Mouse (Mus musculus) intestine, embryonic 15.5 days (tissue): Measurements from ENCODE around the gene Vamp9. TPM values are rescaled to one million over a fixed set of nuclear protein-coding genes. Genes with fewer than 3 reads are reported as not detected.
A peak's percentile ranks its signal among the peaks of the same experiment; 100 is the strongest.

Experiments
- ATAC-seq: fragments of 200-750 bp; cut with Nextera tagmentation; 2 replicates; pipeline ENCODE4 v1.8.0; 2017; ENCODE audit warnings: moderate TSS enrichment, moderate library complexity
- H3K27ac ChIP-seq: fragments of 300-500 bp; sonication (generic); 2 replicates; pipeline ENCODE4 v1.5.1; 2015; ENCODE audit warnings: mild to moderate bottlenecking, inconsistent platforms
- H3K27me3 ChIP-seq: fragments of 300-500 bp; sonication (generic); replicated peaks from 2 replicates; pipeline ENCODE4 v1.6.1; 2015; ENCODE audit warnings: inconsistent platforms
- H3K36me3 ChIP-seq: fragments of 300-500 bp; sonication (generic); 2 replicates; pipeline ENCODE4 v1.6.1; 2015; ENCODE audit warnings: inconsistent platforms
- H3K4me1 ChIP-seq: fragments of 300-500 bp; sonication (generic); replicated peaks from 2 replicates; pipeline ENCODE4 v1.6.1; 2015; ENCODE audit warnings: inconsistent platforms
- H3K4me2 ChIP-seq: fragments of 300-500 bp; sonication (generic); replicated peaks from 2 replicates; pipeline ENCODE4 v1.6.1; 2015; ENCODE audit warnings: mild to moderate bottlenecking, inconsistent platforms
- H3K4me3 ChIP-seq: fragments of 300-500 bp; sonication (generic); replicated peaks from 2 replicates; pipeline ENCODE4 v1.5.1; 2015; ENCODE audit warnings: inconsistent platforms
- H3K9ac ChIP-seq: fragments of 300-500 bp; sonication (generic); 2 replicates; pipeline ENCODE4 v1.6.1; 2015; ENCODE audit warnings: inconsistent platforms
- H3K9me3 ChIP-seq: fragments of 300-500 bp; sonication (generic); 2 replicates; pipeline ENCODE4 v1.6.1; 2016; ENCODE audit warnings: inconsistent platforms
- WGBS: fragments of 180-500 bp; shearing (Covaris S2); methylation state at CpG from one replicate; pipeline ENCODE4 v1.1.7; 2015; 5-methylcytosine and 5-hydroxymethylcytosine counted together
- polyA plus RNA-seq: library from polyadenylated mRNA; unstranded; fragments of >200 nt; fragmentation: Nextera tagmentation; extraction: Ambion mirVana; gene quantifications from 2 replicates; pipeline ENCODE4 v1.2.1, GENCODE M21; 2015

Vamp9 gene
- polyA plus RNA-seq, 1 experiment from 2014 or later = 0.24 TPM

- no peaks in the 10 kb centered on the region for H3K4me1 ChIP-seq
- H3K27ac ChIP-seq = no peak overlapping the region
- no peaks in the 10 kb centered on the region for H3K27me3 ChIP-seq
- H3K36me3 ChIP-seq = no peaks in the 10 kb centered on the region
- no peak for ATAC-seq
- WGBS = 88% methylated on average over 3 of the region's 3 CpGs
- H3K4me3 ChIP-seq = no peak overlapping the region
- H3K9ac ChIP-seq = no peak overlapping the region
- no peaks in the 10 kb centered on the region for H3K9me3 ChIP-seq
- no peak overlapping the region for H3K4me2 ChIP-seq
These were observed 88.6 kb downstream of the Vamp9 start for GRCm38 (mm10) chr5:99994680-99995079.

DNA sequence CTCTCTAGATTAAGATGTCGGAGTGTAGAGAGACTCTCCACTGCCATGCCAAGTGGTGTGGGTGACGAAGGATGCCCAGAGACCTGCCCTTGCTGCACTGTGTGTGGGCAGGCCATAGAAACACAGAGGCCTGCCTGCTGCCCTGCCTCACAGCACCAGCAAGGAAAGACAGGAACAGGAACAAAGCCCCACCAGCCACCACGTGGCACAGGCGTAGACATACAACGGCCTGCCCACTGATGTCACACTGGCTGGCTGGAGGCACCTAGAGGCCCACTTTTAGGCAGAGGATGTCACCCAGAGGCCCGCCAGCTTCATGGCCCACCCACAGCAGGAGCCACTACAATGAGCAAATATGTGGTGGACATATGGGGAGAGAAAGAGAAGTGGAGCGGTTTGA is 94.0 kb downstream of the Vamp9 start:
- Histone ChIP-seq H3K9me3 (no peaks in the 10 kb centered on the region), H3K4me2 (no peak overlapping the region), H3K4me1 (peaks cover 3% of the 10 kb centered on the region), H3K4me3 (no peak overlapping the region), H3K9ac (no peak overlapping the region), H3K27me3 (no peaks in the 10 kb centered on the region), H3K27ac (no peak overlapping the region), H3K36me3 (no peaks in the 10 kb centered on the region)
- ATAC-seq = no peak
- WGBS = 74% methylated on average over 7 of the region's 7 CpGs

GRCm38 (mm10) chr5:100000500-100000899 is 94.4 kb downstream of the Vamp9 start:
- Histone ChIP-seq H3K27ac (no peak overlapping the region), H3K27me3 (no peaks in the 10 kb centered on the region), H3K4me3 (no peak overlapping the region), H3K9me3 (no peaks in the 10 kb centered on the region), H3K4me2 (no peak overlapping the region), H3K9ac (0 out of 2 replicates have a peak overlapping the region, but pooled peaks have one; percentile 5), H3K36me3 (no peaks in the 10 kb centered on the region), H3K4me1 (peaks cover 4% of the 10 kb centered on the region)
- 41% methylated on average over 8 of the region's 8 CpGs for WGBS
- ATAC-seq = 0 out of 2 replicates have a peak, but pooled peaks have one; percentile 36

Other genes starting within 250 kb of the Vamp9 start
- gene Rasgef1b, start 177.2 kb upstream of the Vamp9 start, polyA plus RNA-seq = 8.9 and 9.1 TPM in 2 replicates
- 161 and 174 TPM in 2 replicates for gene Hnrnpd, start 72.7 kb downstream of the Vamp9 start, polyA plus RNA-seq
- 0.93 and 1.1 TPM in 2 replicates for gene 4930524J08Rik, start 72.8 kb downstream of the Vamp9 start, polyA plus RNA-seq
- gene Hnrnpdl, start 133.4 kb downstream of the Vamp9 start, polyA plus RNA-seq = 128 and 132 TPM in 2 replicates
- gene Enoph1, start 133.7 kb downstream of the Vamp9 start, polyA plus RNA-seq = 49.2 and 49.8 TPM in 2 replicates